Mouse (Mus musculus): ENCODE measurements around the gene Polrmt.

GRCm38 (mm10) chr10:79781139-79781538, 34.8 kb upstream of the Polrmt start:
- TF ChIP-seq CTCF (IDR thresholded peaks at IDR 0.05; ENCODE audit: insufficient read depth, low read length) (no peak), POLR2A (IDR thresholded peaks at IDR 0.05; ENCODE audit: borderline replicate concordance, extremely low read depth, low read depth, low read length) (no peak)

Data from lung, adult 2 months (tissue).